Mouse (Mus musculus): ENCODE results near the gene Mrm3.
"Not testable (repeated sequence)": the region's sequence is repeated elsewhere in the genome, so short reads cannot be mapped to it uniquely, and the experiment has no call there.

Gene Mrm3

GRCm38 (mm10) chr11:76242901-76243810, at the start of gene Mrm3, which contains the start of gene Glod4:
Gene Mrm3, plus strand, starts transcription at chr11:76243715.
Gene Glod4, minus strand, starts transcription at chr11:76243725.
- peak; percentile 95 for DNase-seq

- DNase-seq = no peak
These were observed 47.1 kb upstream of the Mrm3 start for GRCm38 (mm10) chr11:76196275-76196976.

- DNase-seq = no peak
These were observed 46.5 kb upstream of the Mrm3 start for GRCm38 (mm10) chr11:76196977-76197469.

GRCm38 (mm10) chr11:76201761-76202674, 41.5 kb upstream of the Mrm3 start:
- peak; percentile 79 for DNase-seq

- DNase-seq = no peak
These were observed 36.7 kb upstream of the Mrm3 start for GRCm38 (mm10) chr11:76206793-76207192.

GRCm38 (mm10) chr11:76210228-76210985, 33.1 kb upstream of the Mrm3 start:
- no peak for DNase-seq

GRCm38 (mm10) chr11:76211595-76211994, 31.9 kb upstream of the Mrm3 start:
- DNase-seq = not testable (repeated sequence)

- no peak for DNase-seq
These were observed 29.7 kb upstream of the Mrm3 start for GRCm38 (mm10) chr11:76213841-76214240.

- no peak for DNase-seq
These were observed 28.5 kb upstream of the Mrm3 start for GRCm38 (mm10) chr11:76215011-76215410.

- no peak for DNase-seq
These were observed 27.4 kb upstream of the Mrm3 start for GRCm38 (mm10) chr11:76216049-76216540.

GRCm38 (mm10) chr11:76216681-76217389, 26.7 kb upstream of the Mrm3 start:
- peak; percentile 24 for DNase-seq

GRCm38 (mm10) chr11:76217390-76217800, 26.1 kb upstream of the Mrm3 start, which contains the start of the genes Dbil5 and Gemin4:
Gene Dbil5, plus strand, starts transcription at chr11:76217608.
Gene Gemin4, minus strand, starts transcription at chr11:76217664.
- DNase-seq = peak; percentile 98

- no peak for DNase-seq
These were observed 18.9 kb upstream of the Mrm3 start for GRCm38 (mm10) chr11:76224631-76225030.

GRCm38 (mm10) chr11:76225051-76225450, 18.5 kb upstream of the Mrm3 start:
- no peak for DNase-seq

- no peak for DNase-seq
These were observed 7.4 kb upstream of the Mrm3 start for GRCm38 (mm10) chr11:76236136-76236535.

GRCm38 (mm10) chr11:76239750-76240149, 3.8 kb upstream of the Mrm3 start:
- no peak for DNase-seq

GRCm38 (mm10) chr11:76243811-76244546, 464 bp downstream of the Mrm3 start:
- DNase-seq = no peak

GRCm38 (mm10) chr11:76246439-76246838, 2.9 kb downstream of the Mrm3 start:
- DNase-seq = no peak

- DNase-seq = no peak
These were observed 3.7 kb downstream of the Mrm3 start for GRCm38 (mm10) chr11:76247239-76247638.

- DNase-seq = no peak
These were observed 8.5 kb downstream of the Mrm3 start for GRCm38 (mm10) chr11:76252036-76252435.
